Mouse (Mus musculus): ENCODE results near the gene Acacb. TPM values are rescaled to one million over a fixed set of nuclear protein-coding genes. Genes with fewer than 3 reads are reported as not detected.

Acacb gene
- total RNA-seq, 2 experiments from 2014 or later = 4.8 to 6.5 TPM

Other genes with a start within 250 kb of the Acacb start
- gene Coro1c, start 237.8 kb upstream of the Acacb start, total RNA-seq (2021) = 10 to 100 TPM; 86.9 to 99.4 TPM
- 10 to 100 TPM; 27.9 to 30.9 TPM for gene Ssh1, start 152.6 kb upstream of the Acacb start, total RNA-seq (2021)
- gene Dao, start 142.8 kb upstream of the Acacb start, total RNA-seq (2021) = under 1 TPM; 0.22 to 0.28 TPM
- 10 to 100 TPM; 37.8 to 39.3 TPM for gene Usp30, start 81.1 kb upstream of the Acacb start, total RNA-seq (2021)
- gene Svop, start 55.0 kb upstream of the Acacb start, total RNA-seq (2021) = 100 to 1,000 TPM; 170 to 175 TPM
- 1 to 10 TPM; 5.8 to 5.9 TPM for gene Alkbh2, start 18.3 kb upstream of the Acacb start, total RNA-seq (2021)
- gene Ung, start 16.1 kb upstream of the Acacb start, total RNA-seq (2021) = 1 to 10 TPM; 2.0 to 3.6 TPM
- gene Foxn4, start 127.3 kb downstream of the Acacb start, total RNA-seq (2021) = not detected
- gene Myo1h, start 142.6 kb downstream of the Acacb start, total RNA-seq (2021) = 1 to 10 TPM; 2.0 to 3.0 TPM
- gene Kctd10, start 234.0 kb downstream of the Acacb start, total RNA-seq (2021) = 10 to 100 TPM; 47.5 to 48.3 TPM
- 10 to 100 TPM; 78.0 to 81.6 TPM for gene Ube3b, start 234.1 kb downstream of the Acacb start, total RNA-seq (2021)

Data from layer of hippocampus, postnatal 36 days (tissue).